Mouse (Mus musculus) embryonic fibroblast, embryonic 13.5 days (primary cell): ENCODE data around the gene Minar1.

Source experiments
- CTCF ChIP-seq: IDR thresholded peaks from 2 replicates; pipeline ENCODE4 v1.5.1; 2011; ENCODE audit warnings: mild to moderate bottlenecking, control low read depth, low read length, moderate library complexity, borderline replicate concordance; ENCODE audit not compliant: insufficient read depth
- POLR2A ChIP-seq: IDR thresholded peaks from 2 replicates; pipeline ENCODE4 v1.6.1; 2011; ENCODE audit warnings: low read depth, mild to moderate bottlenecking, control low read depth, low read length, moderate library complexity

DNA sequence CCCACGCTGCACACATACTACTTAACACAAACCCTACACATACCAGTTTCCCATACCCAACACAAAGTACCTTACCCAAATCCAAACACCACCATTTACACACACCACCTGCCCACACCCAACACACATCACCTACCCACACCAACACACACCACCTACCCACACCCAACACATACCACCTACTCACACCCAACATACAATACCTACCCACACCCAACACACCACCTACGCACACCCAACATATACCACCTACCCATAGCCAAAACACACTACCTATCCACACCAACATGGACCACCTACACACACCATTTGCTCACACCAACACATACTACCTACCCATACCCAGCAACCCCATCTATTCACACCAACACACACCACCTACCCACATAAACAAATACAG is 6.0 kb downstream of the Minar1 start:
- TF ChIP-seq POLR2A (no peak), CTCF (no peak)
